Mouse (Mus musculus): ENCODE data around the gene Stxbp5. TPM values are rescaled to one million over a fixed set of nuclear protein-coding genes. Genes with fewer than 3 reads are reported as not detected.

Stxbp5 gene
- polyA plus RNA-seq, 1 experiment from 2014 or later, result 5.5 TPM

- Histone ChIP-seq H3K9ac (ENCODE audit: low read length) (no peak overlapping the region), H3K9me3 (ENCODE audit: control insufficient read depth, low read length) (no peaks in the 10 kb centered on the region), H3K4me2 (ENCODE audit: low read depth) (no peak overlapping the region), H3K4me1 (ENCODE audit: control insufficient read depth, insufficient read depth, low read length) (no peaks in the 10 kb centered on the region), H3K27ac (ENCODE audit: low read depth, low read length) (no peak overlapping the region), H3K36me3 (ENCODE audit: control insufficient read depth, insufficient read depth, low read length) (0 out of 2 replicates have a peak, but pooled peaks cover 5% of the 10 kb centered on the region), H3K4me3 (ENCODE audit: low read depth, low read length) (no peak overlapping the region), H3K27me3 (ENCODE audit: control insufficient read depth, insufficient read depth, low read length) (no peaks in the 10 kb centered on the region)
- DNase-seq (ENCODE audit: low spot score), result no peak
- WGBS, result 79% methylated on average over 1 of the region's 1 CpGs
- ATAC-seq (ENCODE audit: insufficient read depth, low FRiP score, low TSS enrichment), result no peak
These were observed 101.8 kb downstream of the Stxbp5 start for GRCm38 (mm10) chr10:9799085-9799484.

- Histone ChIP-seq H3K9ac (ENCODE audit: low read length) (no peak overlapping the region), H3K4me2 (ENCODE audit: low read depth) (no peak overlapping the region), H3K4me3 (ENCODE audit: low read depth, low read length) (no peak overlapping the region), H3K36me3 (ENCODE audit: control insufficient read depth, insufficient read depth, low read length) (0 out of 2 replicates have a peak, but pooled peaks cover 5% of the 10 kb centered on the region), H3K27ac (ENCODE audit: low read depth, low read length) (no peak overlapping the region), H3K4me1 (ENCODE audit: control insufficient read depth, insufficient read depth, low read length) (no peaks in the 10 kb centered on the region), H3K27me3 (ENCODE audit: control insufficient read depth, insufficient read depth, low read length) (no peaks in the 10 kb centered on the region), H3K9me3 (ENCODE audit: control insufficient read depth, low read length) (no peaks in the 10 kb centered on the region)
- WGBS, result 97% methylated on average over 1 of the region's 1 CpGs
- DNase-seq (ENCODE audit: low spot score), result no peak
- no peak for ATAC-seq (ENCODE audit: insufficient read depth, low FRiP score, low TSS enrichment)
These were observed 104.5 kb downstream of the Stxbp5 start for GRCm38 (mm10) chr10:9796429-9796828.

GRCm38 (mm10) chr10:9794429-9794828 is 106.5 kb downstream of the Stxbp5 start:
- Histone ChIP-seq H3K9ac (ENCODE audit: low read length) (no peak overlapping the region), H3K27ac (ENCODE audit: low read depth, low read length) (no peak overlapping the region), H3K36me3 (ENCODE audit: control insufficient read depth, insufficient read depth, low read length) (0 out of 2 replicates have a peak, but pooled peaks cover 5% of the 10 kb centered on the region), H3K27me3 (ENCODE audit: control insufficient read depth, insufficient read depth, low read length) (no peaks in the 10 kb centered on the region), H3K4me3 (ENCODE audit: low read depth, low read length) (no peak overlapping the region), H3K9me3 (ENCODE audit: control insufficient read depth, low read length) (no peaks in the 10 kb centered on the region), H3K4me2 (ENCODE audit: low read depth) (no peak overlapping the region), H3K4me1 (ENCODE audit: control insufficient read depth, insufficient read depth, low read length) (no peaks in the 10 kb centered on the region)
- DNase-seq (ENCODE audit: low spot score) (no peak), ATAC-seq (ENCODE audit: insufficient read depth, low FRiP score, low TSS enrichment) (no peak)

- no peak for DNase-seq (ENCODE audit: low spot score)
- H3K4me3 ChIP-seq (ENCODE audit: low read depth, low read length), result no peak overlapping the region
- H3K27ac ChIP-seq (ENCODE audit: low read depth, low read length), result no peak overlapping the region
- H3K4me2 ChIP-seq (ENCODE audit: low read depth), result no peak overlapping the region
- H3K36me3 ChIP-seq (ENCODE audit: control insufficient read depth, insufficient read depth, low read length), result no peaks in the 10 kb centered on the region
- H3K27me3 ChIP-seq (ENCODE audit: control insufficient read depth, insufficient read depth, low read length), result no peaks in the 10 kb centered on the region
- no peaks in the 10 kb centered on the region for H3K9me3 ChIP-seq (ENCODE audit: control insufficient read depth, low read length)
- no peak for ATAC-seq (ENCODE audit: insufficient read depth, low FRiP score, low TSS enrichment)
- no peaks in the 10 kb centered on the region for H3K4me1 ChIP-seq (ENCODE audit: control insufficient read depth, insufficient read depth, low read length)
- WGBS, result 85% methylated on average over 3 of the region's 3 CpGs
- no peak overlapping the region for H3K9ac ChIP-seq (ENCODE audit: low read length)
These were observed 109.9 kb downstream of the Stxbp5 start for GRCm38 (mm10) chr10:9790947-9791346.

- ATAC-seq (ENCODE audit: insufficient read depth, low FRiP score, low TSS enrichment) (no peak), DNase-seq (ENCODE audit: low spot score) (no peak)
- Histone ChIP-seq H3K27me3 (ENCODE audit: control insufficient read depth, insufficient read depth, low read length) (no peaks in the 10 kb centered on the region), H3K36me3 (ENCODE audit: control insufficient read depth, insufficient read depth, low read length) (no peaks in the 10 kb centered on the region), H3K27ac (ENCODE audit: low read depth, low read length) (no peak overlapping the region), H3K9ac (ENCODE audit: low read length) (no peak overlapping the region), H3K4me1 (ENCODE audit: control insufficient read depth, insufficient read depth, low read length) (no peaks in the 10 kb centered on the region), H3K4me3 (ENCODE audit: low read depth, low read length) (no peak overlapping the region), H3K9me3 (ENCODE audit: control insufficient read depth, low read length) (no peaks in the 10 kb centered on the region), H3K4me2 (ENCODE audit: low read depth) (no peak overlapping the region)
- 94% methylated on average over 11 of the region's 11 CpGs for WGBS
These were observed 114.4 kb downstream of the Stxbp5 start for GRCm38 (mm10) chr10:9786461-9786860.

GRCm38 (mm10) chr10:9785651-9786050 is 115.2 kb downstream of the Stxbp5 start:
- no peak for DNase-seq (ENCODE audit: low spot score)
- Histone ChIP-seq H3K9ac (ENCODE audit: low read length) (no peak overlapping the region), H3K4me2 (ENCODE audit: low read depth) (no peak overlapping the region), H3K36me3 (ENCODE audit: control insufficient read depth, insufficient read depth, low read length) (no peaks in the 10 kb centered on the region), H3K27ac (ENCODE audit: low read depth, low read length) (no peak overlapping the region), H3K9me3 (ENCODE audit: control insufficient read depth, low read length) (no peaks in the 10 kb centered on the region), H3K4me1 (ENCODE audit: control insufficient read depth, insufficient read depth, low read length) (no peaks in the 10 kb centered on the region), H3K27me3 (ENCODE audit: control insufficient read depth, insufficient read depth, low read length) (no peaks in the 10 kb centered on the region), H3K4me3 (ENCODE audit: low read depth, low read length) (no peak overlapping the region)
- ATAC-seq (ENCODE audit: insufficient read depth, low FRiP score, low TSS enrichment), result no peak
- 92% methylated on average over 6 of the region's 6 CpGs for WGBS

GRCm38 (mm10) chr10:9779864-9780263 is 121.0 kb downstream of the Stxbp5 start:
- DNase-seq (ENCODE audit: low spot score) (no peak), ATAC-seq (ENCODE audit: insufficient read depth, low FRiP score, low TSS enrichment) (no peak)
- 68% methylated on average over 4 of the region's 4 CpGs for WGBS
- H3K4me1 ChIP-seq (ENCODE audit: control insufficient read depth, insufficient read depth, low read length), result no peaks in the 10 kb centered on the region
- no peaks in the 10 kb centered on the region for H3K9me3 ChIP-seq (ENCODE audit: control insufficient read depth, low read length)
- no peak overlapping the region for H3K27ac ChIP-seq (ENCODE audit: low read depth, low read length)
- no peak overlapping the region for H3K4me2 ChIP-seq (ENCODE audit: low read depth)
- H3K9ac ChIP-seq (ENCODE audit: low read length), result no peak overlapping the region
- H3K4me3 ChIP-seq (ENCODE audit: low read depth, low read length), result no peak overlapping the region
- H3K36me3 ChIP-seq (ENCODE audit: control insufficient read depth, insufficient read depth, low read length), result no peaks in the 10 kb centered on the region
- H3K27me3 ChIP-seq (ENCODE audit: control insufficient read depth, insufficient read depth, low read length), result no peaks in the 10 kb centered on the region

- Histone ChIP-seq H3K27me3 (ENCODE audit: control insufficient read depth, insufficient read depth, low read length) (no peaks in the 10 kb centered on the region), H3K4me2 (ENCODE audit: low read depth) (no peak overlapping the region), H3K4me3 (ENCODE audit: low read depth, low read length) (no peak overlapping the region), H3K9ac (ENCODE audit: low read length) (no peak overlapping the region), H3K9me3 (ENCODE audit: control insufficient read depth, low read length) (no peaks in the 10 kb centered on the region), H3K36me3 (ENCODE audit: control insufficient read depth, insufficient read depth, low read length) (no peaks in the 10 kb centered on the region; the same call in 1 of the 2 replicates), H3K4me1 (ENCODE audit: control insufficient read depth, insufficient read depth, low read length) (no peaks in the 10 kb centered on the region), H3K27ac (ENCODE audit: low read depth, low read length) (no peak overlapping the region)
- DNase-seq (ENCODE audit: low spot score) (no peak), ATAC-seq (ENCODE audit: insufficient read depth, low FRiP score, low TSS enrichment) (no peak)
- 83% methylated on average over 12 of the region's 12 CpGs for WGBS
These were observed 130.6 kb downstream of the Stxbp5 start for GRCm38 (mm10) chr10:9770261-9770660.

GRCm38 (mm10) chr10:9763831-9764230 is 137.0 kb downstream of the Stxbp5 start:
- Histone ChIP-seq H3K27ac (ENCODE audit: low read depth, low read length) (no peak overlapping the region), H3K9me3 (ENCODE audit: control insufficient read depth, low read length) (no peaks in the 10 kb centered on the region), H3K4me2 (ENCODE audit: low read depth) (no peak overlapping the region), H3K4me1 (ENCODE audit: control insufficient read depth, insufficient read depth, low read length) (no peaks in the 10 kb centered on the region), H3K9ac (ENCODE audit: low read length) (no peak overlapping the region), H3K4me3 (ENCODE audit: low read depth, low read length) (no peak overlapping the region), H3K27me3 (ENCODE audit: control insufficient read depth, insufficient read depth, low read length) (no peaks in the 10 kb centered on the region), H3K36me3 (ENCODE audit: control insufficient read depth, insufficient read depth, low read length) (no peaks in the 10 kb centered on the region; the same call in 1 of the 2 replicates)
- 88% methylated on average over 5 of the region's 5 CpGs for WGBS
- DNase-seq (ENCODE audit: low spot score) (no peak), ATAC-seq (ENCODE audit: insufficient read depth, low FRiP score, low TSS enrichment) (no peak)

Data from neural tube, embryonic 11.5 days (tissue).